Mouse (Mus musculus) bone marrow macrophage, adult 2 months (primary cell): ENCODE data around the gene Caprin1.

ENCODE experiments used
- CTCF ChIP-seq: IDR thresholded peaks from 2 replicates; pipeline ENCODE4 v1.5.1; 2012; ENCODE audit warnings: low read depth, mild to moderate bottlenecking, low read length, moderate library complexity
- POLR2A ChIP-seq: IDR thresholded peaks from 2 replicates; pipeline ENCODE4 v1.6.1; 2012; ENCODE audit warnings: mild to moderate bottlenecking, low read depth, low read length, borderline replicate concordance

DNA sequence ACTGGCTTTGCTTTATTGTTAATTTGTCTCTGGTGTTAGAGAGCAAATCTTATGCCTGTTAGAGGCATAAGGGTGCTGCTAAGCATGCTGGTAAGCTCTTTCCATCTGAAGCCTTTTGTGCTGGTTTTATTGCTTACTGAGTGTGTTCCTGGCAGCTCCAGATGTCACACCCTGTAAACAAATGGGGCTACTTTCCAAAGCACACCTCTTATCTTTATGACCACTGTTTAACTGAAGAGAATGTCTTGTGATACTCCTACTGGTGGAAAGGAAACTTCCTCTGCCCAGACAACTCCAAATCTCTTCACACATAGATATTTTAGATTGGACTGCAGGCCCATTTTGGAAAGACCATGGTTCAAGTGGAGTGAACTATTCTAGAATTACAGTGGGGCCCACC, 31.5 kb upstream of the Caprin1 start:
- TF ChIP-seq POLR2A = no peak
- no peak for TF ChIP-seq CTCF
